Mouse (Mus musculus): ENCODE results near the gene Ptgr1.

Ptgr1 gene

DNA sequence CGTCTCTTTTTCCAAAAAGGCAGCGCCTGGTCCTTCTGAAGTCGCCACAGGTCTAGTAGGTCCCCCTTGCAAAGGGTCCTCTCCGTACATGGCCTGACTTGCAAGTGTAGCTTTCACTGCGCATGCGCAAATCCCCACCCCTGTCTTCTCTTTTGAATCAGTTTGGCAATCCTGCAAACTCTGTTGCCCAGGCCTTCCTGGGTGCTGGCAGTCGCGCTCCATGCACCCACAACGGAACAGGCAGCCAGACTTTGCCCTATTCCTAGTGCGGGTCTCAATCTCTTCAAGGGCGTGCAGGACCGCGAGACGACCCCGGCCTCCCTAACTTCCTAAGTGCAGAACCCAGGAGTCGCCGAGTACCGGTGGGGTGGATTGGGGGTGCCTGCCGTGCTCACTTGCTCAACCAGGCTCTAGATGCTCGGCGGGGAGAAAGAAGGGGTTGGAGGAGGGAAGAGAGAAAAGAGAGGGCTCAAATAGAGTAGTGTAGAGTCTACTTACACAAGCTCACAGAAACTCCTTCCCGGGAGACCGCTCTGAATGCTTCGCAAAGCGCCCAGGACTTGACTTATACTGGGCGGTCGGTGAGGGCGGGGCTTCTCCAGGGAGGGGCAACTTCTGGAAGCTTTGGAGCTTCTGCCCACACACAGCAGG, at the start of gene Ptgr1:
Gene Ptgr1, minus strand, starts transcription at position 580 of the 651 bp plus-strand sequence.
- in situ Hi-C loops (cut with MboI; ENCODE audit: low pct_unique_long_range_greater_than_20kb in 1 of 2, low sequenced_read_pairs in 2 of 2, unreplicated experiment in 1 of 2): no loop called here

DNA sequence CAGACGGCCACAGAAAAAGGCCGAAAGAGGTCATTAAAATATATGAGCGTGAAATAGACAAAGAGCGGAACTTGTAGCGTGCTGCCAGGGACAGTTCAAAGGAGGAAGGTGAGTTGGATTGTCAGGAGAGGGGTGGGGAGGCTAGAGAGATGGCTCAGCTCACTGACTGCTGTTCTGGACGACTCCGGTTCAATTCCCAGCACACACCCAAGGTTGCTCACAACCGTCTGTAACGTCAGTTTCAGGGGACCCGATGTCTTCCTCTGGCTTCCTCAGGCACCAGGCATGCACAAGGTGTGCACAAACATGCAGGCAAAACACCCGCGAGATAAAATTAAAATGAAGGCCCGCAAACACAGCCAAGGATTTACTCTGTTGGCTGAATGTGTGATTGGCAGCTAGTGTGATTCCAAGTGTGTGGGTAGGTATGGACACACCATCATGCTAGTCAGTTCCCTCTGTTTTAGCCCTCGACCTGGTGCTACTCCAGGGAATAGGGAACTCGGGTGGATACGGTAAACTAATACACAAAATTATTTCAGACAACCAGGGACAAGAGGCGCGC, 48.9 kb upstream of the Ptgr1 start:
- in situ Hi-C loops (cut with MboI; ENCODE audit: low pct_unique_long_range_greater_than_20kb in 1 of 2, low sequenced_read_pairs in 2 of 2, unreplicated experiment in 1 of 2): no loop called here

DNA sequence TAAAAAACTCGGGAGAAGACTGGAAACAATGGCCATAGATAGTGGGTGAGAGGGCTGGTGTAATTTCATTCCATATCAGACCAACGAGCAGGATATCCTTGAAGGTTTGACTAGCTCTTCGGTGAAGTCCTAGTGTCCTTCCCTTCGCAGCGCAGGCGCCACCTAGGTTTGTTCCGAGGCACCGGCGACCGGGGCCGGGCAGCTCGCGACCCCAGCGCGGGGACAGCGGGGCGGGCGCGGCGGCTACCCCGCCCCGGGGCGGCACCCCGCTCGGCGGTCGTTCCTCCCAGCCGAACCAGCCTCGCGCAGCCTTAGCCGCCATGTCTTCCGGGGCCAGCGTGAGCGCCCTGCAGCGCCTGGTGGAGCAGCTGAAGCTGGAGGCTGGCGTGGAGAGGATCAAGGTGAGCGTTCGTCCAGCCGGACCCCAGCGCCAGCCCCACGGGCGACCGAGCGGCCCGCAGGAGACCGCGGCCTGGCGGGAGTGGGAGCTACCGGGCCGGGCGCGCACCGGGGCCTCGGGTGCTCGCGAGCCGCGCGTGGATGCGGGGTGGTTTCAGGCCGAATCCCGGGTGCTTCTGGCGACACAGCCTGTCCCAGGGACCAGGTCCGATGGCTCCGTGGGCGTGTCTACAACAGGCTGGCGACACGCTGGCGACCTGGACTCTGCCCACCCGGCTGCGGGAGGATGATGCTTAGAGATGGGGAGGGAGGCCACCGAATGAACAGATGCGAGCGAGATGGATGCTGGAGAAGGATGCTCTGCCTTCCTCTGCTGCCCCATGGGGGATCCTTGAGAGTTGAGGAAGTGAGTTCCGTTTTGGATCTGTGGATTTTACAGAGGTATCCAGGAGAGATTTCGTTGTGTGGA, 48.2 kb upstream of the Ptgr1 start, which contains the start of gene Gng10:
Gene Gng10, plus strand, starts transcription at position 171 of the 868 bp plus-strand sequence.
- in situ Hi-C loops (cut with MboI; ENCODE audit: low pct_unique_long_range_greater_than_20kb in 1 of 2, low sequenced_read_pairs in 2 of 2, unreplicated experiment in 1 of 2): no loop called here

DNA sequence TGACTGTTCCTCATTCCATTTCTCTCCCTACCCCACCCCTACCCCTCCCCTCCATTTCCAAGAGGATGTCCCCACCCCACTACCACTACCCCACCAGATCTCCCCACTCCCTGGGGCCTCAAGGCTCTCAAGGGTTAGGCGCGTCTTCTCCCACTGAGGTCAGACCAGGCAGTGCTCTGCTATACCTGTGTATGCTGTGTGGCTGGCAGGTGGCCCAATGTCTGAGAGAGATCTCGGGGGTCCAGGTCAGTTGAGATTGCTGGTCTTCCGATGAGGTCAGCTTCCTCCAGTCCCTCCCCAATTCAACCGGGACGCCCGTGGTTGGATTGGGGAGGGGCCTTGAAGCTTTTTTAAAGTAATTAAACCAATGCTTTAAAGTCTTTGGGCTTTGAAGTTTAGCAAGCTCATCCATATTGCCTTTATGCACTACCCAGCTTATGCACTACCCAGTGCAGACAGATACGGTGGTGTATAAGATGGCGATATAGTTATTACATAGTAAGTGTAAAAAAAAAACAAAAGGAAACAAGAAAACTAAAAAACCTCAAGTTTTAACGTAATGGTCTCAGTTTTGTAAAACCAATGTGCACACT, 47.5 kb upstream of the Ptgr1 start:
- in situ Hi-C loops (cut with MboI; ENCODE audit: low pct_unique_long_range_greater_than_20kb in 1 of 2, low sequenced_read_pairs in 2 of 2, unreplicated experiment in 1 of 2): no loop called here

DNA sequence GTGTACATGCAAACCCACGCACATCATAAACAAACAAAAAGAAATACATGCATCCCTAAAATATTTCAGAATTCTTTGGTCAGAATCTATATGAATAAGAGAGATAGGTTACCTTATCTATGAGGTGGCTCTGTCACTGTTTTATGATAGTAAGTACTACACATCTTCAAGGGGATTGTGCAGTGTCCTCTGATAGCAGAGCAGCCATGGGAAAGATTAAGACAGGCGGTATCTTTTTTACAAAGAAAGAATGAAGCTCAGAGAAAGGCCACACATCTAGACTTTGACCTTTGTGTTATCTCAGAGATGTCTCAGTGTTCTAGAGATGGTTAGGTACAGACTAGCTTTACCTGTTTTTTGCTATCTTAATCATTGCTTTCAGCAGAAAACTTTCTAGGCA, 30.0 kb upstream of the Ptgr1 start:
- in situ Hi-C loops (cut with MboI; ENCODE audit: low pct_unique_long_range_greater_than_20kb in 1 of 2, low sequenced_read_pairs in 2 of 2, unreplicated experiment in 1 of 2): no loop called here

DNA sequence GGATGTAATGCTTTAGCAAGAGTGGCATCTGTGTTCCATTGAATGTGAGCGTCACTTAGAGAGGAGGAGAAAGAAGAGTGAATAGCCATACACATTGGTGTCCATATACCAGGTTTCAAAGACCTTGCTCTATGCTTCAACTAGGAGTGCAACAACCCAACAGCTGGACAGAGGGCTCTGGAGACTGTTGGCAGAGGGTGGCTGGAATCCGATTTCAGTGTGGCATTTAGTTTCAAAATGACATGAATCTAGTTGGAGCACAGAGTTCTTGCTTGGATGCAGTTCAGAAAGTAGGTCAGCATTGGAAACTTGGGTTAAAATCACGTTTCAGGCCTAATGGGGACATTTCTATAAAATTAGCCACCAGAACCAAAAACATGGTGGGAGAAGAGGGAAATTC, 28.3 kb upstream of the Ptgr1 start:
- in situ Hi-C loops (cut with MboI; ENCODE audit: low pct_unique_long_range_greater_than_20kb in 1 of 2, low sequenced_read_pairs in 2 of 2, unreplicated experiment in 1 of 2): no loop called here

DNA sequence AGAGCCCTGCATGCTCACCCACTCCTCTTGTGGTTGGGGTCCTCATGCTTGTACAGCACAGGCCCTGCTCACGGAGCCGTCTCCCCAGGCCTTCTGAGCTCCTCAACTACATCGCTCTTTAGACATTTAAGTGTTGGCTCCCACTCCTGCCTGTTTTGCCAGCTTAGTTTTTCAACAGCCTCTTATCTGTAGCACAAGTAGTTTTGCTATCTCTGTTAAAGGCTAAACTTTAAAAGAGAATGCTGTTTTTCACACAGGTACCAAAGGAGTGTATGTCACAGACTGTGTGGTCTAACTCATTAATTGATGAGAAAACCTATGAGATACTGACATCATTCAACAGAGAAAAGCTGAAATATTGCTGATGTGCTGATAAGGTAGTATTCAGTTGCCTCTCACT, 24.5 kb upstream of the Ptgr1 start:
- in situ Hi-C loops (cut with MboI; ENCODE audit: low pct_unique_long_range_greater_than_20kb in 1 of 2, low sequenced_read_pairs in 2 of 2, unreplicated experiment in 1 of 2): no loop called here

DNA sequence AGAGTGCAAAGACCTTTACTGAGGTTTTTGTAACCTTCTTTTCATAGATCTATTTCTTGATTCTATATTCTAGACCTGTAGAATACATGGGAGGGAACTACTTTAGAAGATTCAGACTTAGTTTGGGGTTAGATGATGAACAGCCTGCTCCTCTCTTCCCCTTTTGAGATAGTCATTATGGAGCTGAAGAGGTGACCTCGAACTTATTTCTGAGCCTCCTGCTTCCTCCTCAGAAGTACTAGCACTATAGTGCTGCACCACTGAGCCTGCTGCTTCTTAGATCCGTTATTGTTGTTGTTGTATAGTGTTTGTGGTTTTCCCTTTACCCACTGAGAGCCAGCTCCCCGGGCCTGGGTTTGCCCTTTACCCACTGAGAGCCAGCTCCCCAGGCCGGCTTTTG, 22.8 kb upstream of the Ptgr1 start:
- in situ Hi-C loops (cut with MboI; ENCODE audit: low pct_unique_long_range_greater_than_20kb in 1 of 2, low sequenced_read_pairs in 2 of 2, unreplicated experiment in 1 of 2): no loop called here

DNA sequence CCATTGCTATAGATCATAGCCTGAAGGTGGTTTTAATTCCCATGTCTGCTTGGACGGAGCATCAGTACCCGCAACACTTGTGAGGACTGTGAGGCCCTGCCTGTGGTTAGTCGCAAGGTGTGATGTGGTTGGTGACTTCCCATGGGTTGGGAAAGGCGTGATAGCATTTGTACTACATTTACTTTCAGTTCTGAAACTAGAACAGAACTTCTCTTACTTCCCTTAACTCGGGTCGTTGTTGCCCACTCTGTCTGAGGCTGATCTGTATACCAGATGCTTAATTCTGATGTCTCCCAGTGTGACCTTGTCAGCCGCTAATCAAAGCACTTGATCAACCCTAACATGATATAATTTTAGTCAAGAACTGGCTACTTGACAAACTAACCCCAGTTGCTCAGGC, 22.3 kb upstream of the Ptgr1 start:
- in situ Hi-C loops (cut with MboI; ENCODE audit: low pct_unique_long_range_greater_than_20kb in 1 of 2, low sequenced_read_pairs in 2 of 2, unreplicated experiment in 1 of 2): no loop called here

DNA sequence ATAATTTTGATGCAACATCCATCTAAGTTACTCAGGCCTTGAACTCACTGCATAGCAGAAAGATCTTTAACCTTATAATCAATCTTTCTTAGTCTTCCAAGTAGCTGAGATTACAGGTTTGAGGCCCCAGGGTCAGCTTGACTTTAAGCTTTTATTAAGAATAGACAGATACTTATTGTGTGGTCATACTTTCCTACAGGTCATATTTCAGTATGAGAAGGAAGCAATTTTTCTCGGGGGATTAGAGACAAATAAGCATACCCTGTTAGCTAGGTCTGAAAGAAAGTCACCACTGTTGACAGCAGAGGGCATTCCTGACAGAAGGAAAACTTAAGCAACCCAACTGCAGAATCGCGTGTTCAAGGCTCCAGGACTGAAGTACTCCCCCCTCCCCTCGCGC, 21.1 kb upstream of the Ptgr1 start:
- in situ Hi-C loops (cut with MboI; ENCODE audit: low pct_unique_long_range_greater_than_20kb in 1 of 2, low sequenced_read_pairs in 2 of 2, unreplicated experiment in 1 of 2): no loop called here

DNA sequence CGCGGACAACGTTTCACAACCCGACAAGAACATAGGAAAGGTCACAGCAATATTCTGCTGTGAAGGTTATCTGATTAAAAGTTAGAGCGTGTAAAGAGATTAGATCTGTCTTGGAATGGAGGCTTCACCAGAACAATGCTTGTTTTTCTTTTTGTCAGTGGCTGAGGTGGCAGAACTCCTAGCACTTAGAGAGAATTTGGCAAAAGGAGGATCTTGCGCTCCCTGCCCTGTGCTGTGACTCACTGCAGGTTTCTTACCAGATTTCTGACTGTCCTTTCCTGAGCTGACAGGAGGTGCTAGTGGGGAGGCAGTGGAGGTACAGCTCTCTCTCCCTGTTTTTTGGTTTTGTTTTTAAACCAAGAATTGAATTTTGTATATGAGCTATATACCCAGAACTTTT, 20.1 kb upstream of the Ptgr1 start:
- in situ Hi-C loops (cut with MboI; ENCODE audit: low pct_unique_long_range_greater_than_20kb in 1 of 2, low sequenced_read_pairs in 2 of 2, unreplicated experiment in 1 of 2): no loop called here

DNA sequence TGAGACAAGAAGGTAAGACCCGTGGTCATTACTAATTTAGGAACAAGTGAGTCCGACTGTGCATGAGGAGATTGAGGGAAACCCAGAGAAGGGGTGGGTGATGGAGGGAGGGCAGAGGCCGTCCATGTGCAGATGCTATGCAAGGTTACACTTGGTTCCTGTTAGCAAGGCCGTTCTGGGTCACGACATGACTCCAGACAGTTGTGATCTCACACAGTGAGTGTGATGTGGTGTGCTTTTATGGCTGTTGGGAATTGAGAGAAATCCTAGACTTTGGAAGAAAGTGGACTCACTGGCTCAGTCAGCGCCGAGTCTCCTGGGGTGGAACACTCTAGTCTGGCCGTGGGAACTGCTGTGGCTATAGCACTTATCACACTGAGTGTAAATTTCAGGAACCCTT, 19.3 kb upstream of the Ptgr1 start:
- in situ Hi-C loops (cut with MboI; ENCODE audit: low pct_unique_long_range_greater_than_20kb in 1 of 2, low sequenced_read_pairs in 2 of 2, unreplicated experiment in 1 of 2): no loop called here

DNA sequence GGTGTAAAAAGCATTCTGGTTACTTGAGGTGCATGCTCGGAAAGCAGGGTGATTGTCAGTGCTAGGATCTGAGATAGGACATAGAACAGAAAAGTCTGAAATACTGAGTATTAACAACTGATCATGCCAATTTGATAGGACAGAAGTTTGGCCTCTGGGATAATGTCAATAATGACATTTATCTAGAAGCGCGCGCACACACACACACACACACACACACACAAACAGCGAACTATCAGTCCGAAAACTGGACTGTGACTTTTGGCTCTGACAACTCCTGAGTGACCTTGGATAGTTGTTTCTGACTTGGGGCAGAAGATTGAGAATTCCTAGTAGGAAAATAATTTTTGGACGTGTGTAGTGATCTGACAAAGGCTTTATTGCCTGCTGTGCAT, 16.9 kb upstream of the Ptgr1 start:
- in situ Hi-C loops (cut with MboI; ENCODE audit: low pct_unique_long_range_greater_than_20kb in 1 of 2, low sequenced_read_pairs in 2 of 2, unreplicated experiment in 1 of 2): no loop called here

DNA sequence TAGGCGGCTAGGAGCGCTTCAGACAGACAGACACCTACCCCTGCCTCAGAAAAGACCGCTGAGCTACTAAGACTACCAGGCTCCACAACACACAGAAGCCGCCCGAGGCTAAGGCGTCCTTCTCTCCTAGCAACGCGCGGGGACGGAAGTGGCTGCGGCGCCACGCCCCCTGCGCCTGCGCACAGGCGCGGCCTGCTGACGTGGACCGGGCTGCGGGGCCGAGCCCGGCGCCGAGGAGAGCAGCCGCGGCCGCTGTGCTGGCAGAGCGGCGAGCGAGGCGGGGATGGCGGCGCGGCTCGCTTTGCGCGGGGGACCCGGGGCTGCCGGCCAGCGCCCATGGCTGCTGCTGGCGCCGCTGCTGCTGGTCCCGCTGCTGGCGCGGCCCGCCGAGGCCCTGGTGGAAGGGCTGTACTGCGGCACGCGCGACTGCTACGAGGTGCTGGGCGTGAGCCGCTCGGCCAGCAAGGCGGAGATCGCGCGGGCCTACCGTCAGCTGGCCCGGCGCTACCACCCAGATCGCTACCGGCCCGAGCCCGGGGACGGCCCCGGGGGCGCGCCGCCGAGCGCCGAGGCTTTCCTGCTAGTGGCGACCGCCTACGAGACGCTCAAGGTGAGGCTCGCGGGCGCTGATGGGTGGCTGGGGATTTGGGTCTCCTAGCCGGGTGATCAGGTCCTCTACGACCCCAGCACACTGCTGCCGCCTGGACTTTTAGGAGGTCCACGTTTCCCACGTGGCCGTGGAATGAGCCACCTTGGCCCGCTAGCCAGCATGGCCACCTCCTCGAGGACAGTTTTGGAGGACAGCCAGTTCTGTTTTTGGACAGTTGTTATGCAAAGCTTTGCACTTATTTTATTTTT, 16.3 kb upstream of the Ptgr1 start, which contains the start of gene Gm20503:
Gene Gm20503, plus strand, starts transcription at position 263 of the 858 bp plus-strand sequence.
- in situ Hi-C loops (cut with MboI; ENCODE audit: low pct_unique_long_range_greater_than_20kb in 1 of 2, low sequenced_read_pairs in 2 of 2, unreplicated experiment in 1 of 2): no loop called here

DNA sequence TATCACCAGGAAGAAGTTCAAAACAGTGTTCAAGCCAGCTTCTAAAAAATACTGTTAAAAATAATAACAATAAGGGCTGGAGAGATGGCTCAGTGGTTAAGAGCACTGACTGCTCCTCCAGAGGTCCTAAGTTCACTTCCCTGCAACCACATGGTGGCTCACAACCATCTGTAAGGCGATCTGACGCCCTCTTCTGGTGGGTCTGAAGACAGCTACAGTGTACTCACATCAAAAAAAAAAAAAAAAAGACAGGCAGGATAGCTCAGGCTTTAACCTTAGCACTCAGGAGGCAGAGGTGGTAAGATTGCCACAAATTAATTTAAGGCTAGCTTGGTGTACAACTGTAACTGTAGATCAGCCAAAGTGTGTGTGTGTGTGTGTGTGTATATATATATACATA, 13.7 kb upstream of the Ptgr1 start:
- in situ Hi-C loops (cut with MboI; ENCODE audit: low pct_unique_long_range_greater_than_20kb in 1 of 2, low sequenced_read_pairs in 2 of 2, unreplicated experiment in 1 of 2): no loop called here

DNA sequence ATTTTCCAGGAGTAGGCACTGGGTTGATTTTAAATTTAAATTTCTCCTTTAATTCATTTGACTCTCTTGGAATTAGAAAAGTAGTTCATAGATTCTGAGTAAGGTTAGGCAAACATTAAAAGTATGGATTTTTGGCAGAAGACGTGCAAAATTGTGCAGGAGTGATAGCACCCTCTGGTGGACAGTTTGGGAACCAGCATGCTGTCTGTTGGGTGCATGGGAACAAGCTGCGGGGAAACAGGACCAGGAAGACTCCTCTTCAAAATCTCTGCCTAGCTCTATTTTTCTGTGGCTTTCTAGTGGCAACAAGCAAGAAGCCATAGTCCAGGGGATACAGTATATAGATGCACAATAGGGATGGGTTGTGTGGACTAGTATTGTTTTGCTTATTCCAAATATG, 12.8 kb upstream of the Ptgr1 start:
- in situ Hi-C loops (cut with MboI; ENCODE audit: low pct_unique_long_range_greater_than_20kb in 1 of 2, low sequenced_read_pairs in 2 of 2, unreplicated experiment in 1 of 2): no loop called here

DNA sequence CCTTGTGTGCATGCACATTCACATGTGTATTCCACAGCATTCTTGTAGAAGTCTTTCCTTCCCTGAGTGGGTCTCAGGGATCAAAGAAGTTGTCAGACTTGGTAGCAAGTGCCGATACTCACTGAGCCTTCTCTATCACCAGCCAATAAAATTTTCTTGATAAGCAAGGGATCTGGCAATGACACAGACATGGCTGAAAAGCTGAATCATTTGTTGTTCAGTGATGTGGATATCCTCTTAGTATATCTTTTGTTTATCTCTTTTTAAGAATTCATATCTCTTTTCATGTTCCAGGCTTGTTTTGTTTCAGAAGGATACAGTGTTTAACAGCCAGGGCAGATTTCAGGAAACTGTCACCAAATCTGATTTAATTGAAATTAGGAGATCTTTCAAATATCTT, 11.8 kb upstream of the Ptgr1 start:
- in situ Hi-C loops (cut with MboI; ENCODE audit: low pct_unique_long_range_greater_than_20kb in 1 of 2, low sequenced_read_pairs in 2 of 2, unreplicated experiment in 1 of 2): no loop called here

DNA sequence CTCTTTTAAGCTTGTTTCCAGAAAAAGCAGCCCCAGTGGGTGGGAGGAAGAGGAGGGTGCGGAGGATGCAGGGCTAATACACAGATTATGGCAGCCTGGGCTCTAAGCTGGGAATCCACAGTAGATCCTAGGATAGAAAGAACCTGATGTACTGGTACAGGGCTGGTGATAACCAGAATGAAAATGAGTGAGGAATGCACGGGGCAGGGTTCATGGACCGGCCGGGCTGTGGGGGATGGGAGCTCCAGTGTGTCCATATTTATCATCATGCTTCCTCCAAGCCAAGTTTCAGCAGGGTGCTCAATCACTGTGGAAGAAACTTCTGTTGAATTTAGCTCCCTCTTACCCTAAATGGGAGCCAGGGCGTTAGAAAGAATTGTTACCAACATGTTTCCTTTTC, 10.2 kb upstream of the Ptgr1 start:
- in situ Hi-C loops (cut with MboI; ENCODE audit: low pct_unique_long_range_greater_than_20kb in 1 of 2, low sequenced_read_pairs in 2 of 2, unreplicated experiment in 1 of 2): no loop called here

All from mouse embryonic stem cell (cell line).